Mouse (Mus musculus) left cerebral cortex, adult 2 months (tissue): ENCODE results near the gene Amy2a3. TPM values are rescaled to one million over a fixed set of nuclear protein-coding genes. Genes with fewer than 3 reads are reported as not detected.
"Not testable (repeated sequence)": the region's sequence is repeated elsewhere in the genome, so short reads cannot be mapped to it uniquely, and the experiment has no call there.

Source experiments
- DNase-seq, 2 experiments: peaks; one replicate each; pipeline ENCODE4 v3.0.0; 2021 to 2022; ENCODE audit warnings: low spot score in 2 of 2, mixed read lengths in 1 of 2; ENCODE audit errors: extremely low spot score in 1 of 2
- H3K27ac ChIP-seq: fragments of 200-600 bp; 2 replicates; pipeline ENCODE4 v1.8.1; 2022
- H3K4me3 ChIP-seq: fragments of 200-600 bp; 2 replicates; pipeline ENCODE4 v1.8.1; 2022
- intact Hi-C: fragments of 180-260 bp; cut with DNase I; formaldehyde crosslinking; loops from one replicate; pipeline ENCODE4 v1.15.1; 2025
- long read RNA-seq, 2 experiments: library from polyadenylated mRNA; stranded (forward); transcript quantifications; one replicate each; pipeline ENCODE4 v2.0.0; 2021; ENCODE audit warnings: borderline mapping rate in 2 of 2
- total RNA-seq, 2 experiments: library from RNA; stranded (reverse); gene quantifications; 2 replicates each; pipeline ENCODE4 v1.2.3; 2021

Gene Amy2a3
- not detected for total RNA-seq
- long read RNA-seq, experiment 1: 0 reads
- long read RNA-seq, experiment 2: 0 reads

GRCm38 (mm10) chr3:113323952-113324351, at the start of gene Amy2a3:
Gene Amy2a3 (minus strand): TSS chr3:113324052.
- H3K4me3 ChIP-seq, intact Hi-C loops, H3K27ac ChIP-seq, DNase-seq: not testable (repeated sequence)

- intact Hi-C loops, H3K4me3 ChIP-seq, H3K27ac ChIP-seq, DNase-seq: not testable (repeated sequence)
These were observed 32.7 kb upstream of the Amy2a3 start, which contains the start of gene Amy2a2 for GRCm38 (mm10) chr3:113356558-113356957. Gene Amy2a2 (minus strand): TSS chr3:113356658.

GRCm38 (mm10) chr3:113345484-113345883, 21.6 kb upstream of the Amy2a3 start:
- DNase-seq, intact Hi-C loops, H3K4me3 ChIP-seq, H3K27ac ChIP-seq: not testable (repeated sequence)

GRCm38 (mm10) chr3:113312937-113313336, 10.9 kb downstream of the Amy2a3 start:
- DNase-seq, H3K27ac ChIP-seq, intact Hi-C loops, H3K4me3 ChIP-seq: not testable (repeated sequence)

GRCm38 (mm10) chr3:113291349-113291748, 32.5 kb downstream of the Amy2a3 start, which contains the start of gene Amy2a4:
Gene Amy2a4 (minus strand): TSS chr3:113291449.
- intact Hi-C loops, DNase-seq, H3K4me3 ChIP-seq: not testable (repeated sequence)

GRCm38 (mm10) chr3:113280285-113280684, 43.6 kb downstream of the Amy2a3 start:
- intact Hi-C loops, H3K27ac ChIP-seq, H3K4me3 ChIP-seq, DNase-seq: not testable (repeated sequence)

More at GRCm38 (mm10) chr3:113291349-113291748, 32.5 kb downstream of the Amy2a3 start, which contains the start of gene Amy2a4:
- H3K27ac ChIP-seq: not testable (repeated sequence)

- H3K27ac ChIP-seq, H3K4me3 ChIP-seq, intact Hi-C loops, DNase-seq: not testable (repeated sequence)
These were observed 44.3 kb downstream of the Amy2a3 start for GRCm38 (mm10) chr3:113279586-113279985.

Other genes starting within 250 kb of the Amy2a3 start
- under 1 TPM in 1 of 2 experiments, not detected in 1; 0.20 TPM for gene Amy2a5, start 65.2 kb downstream of the Amy2a3 start, total RNA-seq
- not detected for gene Amy2a4, start 32.6 kb downstream of the Amy2a3 start, total RNA-seq
- gene Amy2a2, start 32.6 kb upstream of the Amy2a3 start, total RNA-seq: not detected
- not detected for gene Amy2a1, start 208.4 kb upstream of the Amy2a3 start, total RNA-seq